Mouse (Mus musculus) thymus, adult 2 months (tissue): Measurements from ENCODE around the gene Dstn.

Source experiments
- CTCF ChIP-seq: fragments of 200-500 bp; IDR thresholded peaks from 2 replicates; pipeline ENCODE4 v1.5.1; 2012; ENCODE audit warnings: mild to moderate bottlenecking, control low read depth, low read length, moderate library complexity, borderline replicate concordance; ENCODE audit not compliant: control insufficient read depth, poor library complexity, insufficient read depth; ENCODE audit errors: extremely low read depth
- POLR2A ChIP-seq: fragments of 200-500 bp; IDR thresholded peaks from 2 replicates; pipeline ENCODE4 v1.6.1; 2012; ENCODE audit warnings: mild to moderate bottlenecking, low read length, control low read depth, moderate library complexity; ENCODE audit not compliant: control insufficient read depth, poor library complexity, insufficient read depth; ENCODE audit errors: extremely low read depth

DNA sequence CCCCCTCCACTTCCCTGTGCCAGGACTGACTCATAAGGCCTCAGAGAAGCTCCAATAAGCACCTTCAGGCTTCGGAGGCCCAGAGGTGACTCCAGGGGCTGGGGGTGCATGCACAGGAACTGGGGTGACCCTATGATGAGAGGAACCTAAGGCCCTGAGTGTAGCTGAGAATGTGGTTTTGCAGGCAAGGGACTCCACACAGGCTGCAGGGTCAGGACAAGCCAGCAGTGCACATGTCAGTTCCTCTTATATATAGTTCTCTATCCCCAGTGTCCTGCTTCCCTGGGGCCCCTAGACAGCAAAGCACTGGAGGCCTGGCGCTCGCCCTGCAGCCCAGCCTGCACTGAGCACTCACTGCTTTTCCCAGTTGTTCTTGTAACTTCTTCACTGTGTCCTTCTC, 32.9 kb downstream of the Dstn start:
- TF ChIP-seq CTCF (no peak), POLR2A (no peak)
